Comparison of ENCODE assay signal across 8 mouse cellular contexts in genomic region chr7:24845713-24846112, GRCm38 (mm10). TPM values are rescaled to one million over a fixed set of nuclear protein-coding genes. Genes with fewer than 3 reads are reported as not detected.
DNase-seq lines count a peak whose midpoint lies in the region; ATAC-seq and TF ChIP-seq lines count a peak whose summit lies in the region.

No protein-coding gene starts in this region.

- H3K9me3 ChIP-seq in lung, embryonic 14.5 days (ENCODE audit: low read depth, low read length) = no peaks in the 10 kb centered on the region
- no peaks in the 10 kb centered on the region for H3K9me3 ChIP-seq in midbrain, postnatal 0 days (ENCODE audit: low read length)

- no peaks in the 10 kb centered on the region for H3K27me3 ChIP-seq in lung, embryonic 14.5 days (ENCODE audit: insufficient read depth, low read length)
- H3K27me3 ChIP-seq in midbrain, postnatal 0 days (ENCODE audit: insufficient read depth, low read length) = no peaks in the 10 kb centered on the region

- peak; percentile 56 for DNase-seq in lung, embryonic 14.5 days
- no peak for DNase-seq in lung, postnatal 14 days
- DNase-seq in T-cell, adult 2 months (ENCODE audit: low spot score) = peak; percentile 12
- DNase-seq in forelimb bud, embryonic 11.5 days (ENCODE audit: low read depth, low spot score) = peak; percentile 37
- DNase-seq in midbrain, postnatal 0 days (ENCODE audit: low spot score) = peak; percentile 44
- DNase-seq in kidney, postnatal 10 days = no peak
- no peak for DNase-seq in thymus, postnatal 14 days
- no peak for DNase-seq in ovary, postnatal 10 days (ENCODE audit: low spot score)

- no peaks in the 10 kb centered on the region for H3K36me3 ChIP-seq in lung, embryonic 14.5 days (ENCODE audit: insufficient read depth)
- H3K36me3 ChIP-seq in midbrain, postnatal 0 days (ENCODE audit: insufficient read depth, low read length) = no peaks in the 10 kb centered on the region

- TF ChIP-seq CTCF in lung, embryonic 14.5 days (IDR thresholded peaks at IDR 0.05; ENCODE audit: low read depth) = peak; percentile 27
- peak; percentile 55 for TF ChIP-seq CTCF in midbrain, postnatal 0 days (IDR thresholded peaks at IDR 0.05)

- WGBS in lung, embryonic 14.5 days = 7% methylated on average over 6 of the region's 6 CpGs
- 6% methylated on average over 6 of the region's 6 CpGs for WGBS in midbrain, postnatal 0 days

- no peak overlapping the region for H3K9ac ChIP-seq in lung, embryonic 14.5 days
- H3K9ac ChIP-seq in midbrain, postnatal 0 days (replicated peaks; ENCODE audit: low read length, poor library complexity, severe bottlenecking) = no peak overlapping the region

- H3K27ac ChIP-seq in lung, embryonic 14.5 days (ENCODE audit: low read depth) = no peak overlapping the region
- H3K27ac ChIP-seq in midbrain, postnatal 0 days (ENCODE audit: low read depth, low read length) = no peak overlapping the region

- ATAC-seq in lung, embryonic 14.5 days (ENCODE audit: insufficient read depth) = peak; percentile 38; the same call in 1 of the 2 replicates
- ATAC-seq in midbrain, postnatal 0 days (ENCODE audit: low FRiP score) = peak; percentile 41; the same call in 1 of the 2 replicates

- no peak overlapping the region for H3K4me2 ChIP-seq in lung, embryonic 14.5 days
- no peak overlapping the region for H3K4me2 ChIP-seq in midbrain, postnatal 0 days (ENCODE audit: low read depth, low read length, poor library complexity, severe bottlenecking)

- H3K4me1 ChIP-seq in lung, embryonic 14.5 days (ENCODE audit: insufficient read depth) = no peaks in the 10 kb centered on the region
- H3K4me1 ChIP-seq in midbrain, postnatal 0 days (ENCODE audit: insufficient read depth, low read length) = no peaks in the 10 kb centered on the region

- no peak overlapping the region for H3K4me3 ChIP-seq in lung, embryonic 14.5 days (ENCODE audit: low read depth, low read length)
- H3K4me3 ChIP-seq in midbrain, postnatal 0 days (ENCODE audit: low read depth, low read length) = no peak overlapping the region

RNA-seq across cellular contexts. Expression of gene Gm9844, which starts 16.3 kb away (rescaled TPM):
- 23.5 and 25.5 TPM in 2 replicates for polyA plus RNA-seq in lung, embryonic 14.5 days (2014; fragmentation: Nextera tagmentation; extraction: Ambion mirVana)
- total RNA-seq in midbrain, postnatal 0 days (2014; rRNA removed) = 5.9 and 13.5 TPM in 2 replicates
- 33.2 and 44.4 TPM in 2 replicates for polyA plus RNA-seq in midbrain, postnatal 0 days (2015; fragmentation: Nextera tagmentation; extraction: Ambion mirVana)

RNA-seq across cellular contexts. Expression of gene Lypd4, which starts 24.0 kb away (rescaled TPM):
- polyA plus RNA-seq in lung, embryonic 14.5 days (2014; fragmentation: Nextera tagmentation; extraction: Ambion mirVana) = not detected in 2 replicates
- 0.19 TPM in 1 of 2 replicates, not detected in the other for total RNA-seq in midbrain, postnatal 0 days (2014; rRNA removed)
- 0.16 and 0.28 TPM in 2 replicates for polyA plus RNA-seq in midbrain, postnatal 0 days (2015; fragmentation: Nextera tagmentation; extraction: Ambion mirVana)

RNA-seq across cellular contexts. Expression of gene Dmrtc2, which starts 24.1 kb away (rescaled TPM):
- not detected in 2 replicates for polyA plus RNA-seq in lung, embryonic 14.5 days (2014; fragmentation: Nextera tagmentation; extraction: Ambion mirVana)
- 0.11 TPM in 1 of 2 replicates, not detected in the other for total RNA-seq in midbrain, postnatal 0 days (2014; rRNA removed)
- 0.31 and 0.70 TPM in 2 replicates for polyA plus RNA-seq in midbrain, postnatal 0 days (2015; fragmentation: Nextera tagmentation; extraction: Ambion mirVana)

RNA-seq across cellular contexts. Expression of gene Rps19, which starts 38.5 kb away (rescaled TPM):
- polyA plus RNA-seq in lung, embryonic 14.5 days (2014; fragmentation: Nextera tagmentation; extraction: Ambion mirVana) = 3,015 and 3,069 TPM in 2 replicates
- total RNA-seq in midbrain, postnatal 0 days (2014; rRNA removed) = 364 and 448 TPM in 2 replicates
- polyA plus RNA-seq in midbrain, postnatal 0 days (2015; fragmentation: Nextera tagmentation; extraction: Ambion mirVana) = 1,202 and 1,286 TPM in 2 replicates

RNA-seq across cellular contexts. Expression of gene Cd79a, which starts 51.5 kb away (rescaled TPM):
- 0.16 and 0.24 TPM in 2 replicates for polyA plus RNA-seq in lung, embryonic 14.5 days (2014; fragmentation: Nextera tagmentation; extraction: Ambion mirVana)
- 0.27 and 0.42 TPM in 2 replicates for total RNA-seq in midbrain, postnatal 0 days (2014; rRNA removed)
- 0.82 and 0.85 TPM in 2 replicates for polyA plus RNA-seq in midbrain, postnatal 0 days (2015; fragmentation: Nextera tagmentation; extraction: Ambion mirVana)

Comparison
In these comparisons a context has a peak if more than half of its experiments do, and no peak if none do; other contexts are left out.
1. DNase-seq: peak in lung, embryonic 14.5 days (single experiment), T-cell, adult 2 months (single experiment), forelimb bud, embryonic 11.5 days (single experiment) and midbrain, postnatal 0 days (single experiment); none in lung, postnatal 14 days (single experiment), kidney, postnatal 10 days (single experiment), thymus, postnatal 14 days (single experiment) and ovary, postnatal 10 days (single experiment).